Mouse (Mus musculus) MEL (cell line): ENCODE measurements around the gene Slco6d1. TPM values are rescaled to one million over a fixed set of nuclear protein-coding genes. Genes with fewer than 3 reads are reported as not detected.
A peak's percentile ranks its signal among the peaks of the same experiment; 100 is the strongest.

Experiments
- DNase-seq: peaks from one replicate; pipeline ENCODE4 v3.0.0; 2011; ENCODE audit warnings: low read depth, low spot score
- H3K27ac ChIP-seq: 2 replicates; pipeline ENCODE4 v1.5.1; 2012; ENCODE audit warnings: low read depth, mild to moderate bottlenecking, control low read depth, low read length, moderate library complexity; ENCODE audit not compliant: control insufficient read depth
- H3K27me3 ChIP-seq, 2 experiments: fragments of 150-350 bp in 1 of 2; sonication (generic) in 1 of 2; 2 replicates each; pipeline ENCODE4 v1.6.1; 2012; ENCODE audit warnings: low read length in 2 of 2, mild to moderate bottlenecking in 2 of 2, improper control_type of control experiment in 1 of 2, moderate library complexity in 1 of 2; ENCODE audit not compliant: insufficient read depth in 2 of 2, control insufficient read depth in 1 of 2
- H3K36me3 ChIP-seq, 2 experiments: 2 replicates each; pipeline ENCODE4 v1.6.1; 2012 to 2014; ENCODE audit warnings: low read length in 2 of 2, improper control_type of control experiment in 1 of 2, inconsistent platforms in 1 of 2, mild to moderate bottlenecking in 1 of 2; ENCODE audit not compliant: insufficient read depth in 2 of 2, control insufficient read depth in 1 of 2
- H3K4me1 ChIP-seq, 2 experiments: fragments of 150-350 bp in 1 of 2; sonication (generic) in 1 of 2; 2 replicates each; pipeline ENCODE4 v1.6.1; 2012; ENCODE audit warnings: low read length in 2 of 2, improper control_type of control experiment in 1 of 2, mild to moderate bottlenecking in 1 of 2; ENCODE audit not compliant: insufficient read depth in 2 of 2, control insufficient read depth in 1 of 2
- H3K4me3 ChIP-seq, 2 experiments: fragments of 150-350 bp in 1 of 2; sonication (generic) in 1 of 2; 2 replicates each; pipeline ENCODE4 v1.5.1; 2012; ENCODE audit warnings: low read depth in 2 of 2, low read length in 2 of 2, mild to moderate bottlenecking in 2 of 2, moderate library complexity in 2 of 2, control low read depth in 1 of 2, improper control_type of control experiment in 1 of 2; ENCODE audit not compliant: control insufficient read depth in 1 of 2, insufficient read depth in 1 of 2
- H3K79me2 ChIP-seq: 2 replicates; pipeline ENCODE4 v1.6.1; 2012; ENCODE audit warnings: mild to moderate bottlenecking, low read length, moderate library complexity; ENCODE audit not compliant: control insufficient read depth, poor library complexity, insufficient read depth
- H3K9ac ChIP-seq: 2 replicates; pipeline ENCODE4 v1.6.1; 2012; ENCODE audit warnings: low read depth, mild to moderate bottlenecking, control low read depth, low read length, moderate library complexity; ENCODE audit not compliant: control insufficient read depth, poor library complexity, severe bottlenecking
- H3K9me3 ChIP-seq: fragments of 150-350 bp; sonication (generic); replicated peaks from 2 replicates; pipeline ENCODE4 v1.6.1; 2012; ENCODE audit warnings: mild to moderate bottlenecking, low read length, improper control_type of control experiment, moderate library complexity; ENCODE audit not compliant: insufficient read depth
- BHLHE40 ChIP-seq: IDR thresholded peaks from 2 replicates; pipeline ENCODE4 v1.6.1; 2012; ENCODE audit warnings: low read depth, mild to moderate bottlenecking, inconsistent platforms, low read length, improper control_type of control experiment, borderline replicate concordance
- CHD1 ChIP-seq: IDR thresholded peaks from 2 replicates; pipeline ENCODE4 v1.6.1; 2012; ENCODE audit warnings: low read depth, mild to moderate bottlenecking, inconsistent platforms, low read length, improper control_type of control experiment
- CHD2 ChIP-seq: IDR thresholded peaks from 2 replicates; pipeline ENCODE4 v1.6.1; 2011; ENCODE audit warnings: low read length, improper control_type of control experiment
- CTCF ChIP-seq, 3 experiments: IDR thresholded peaks in 2 of 3; conservative IDR thresholded peaks in 1 of 3; 2 replicates each; pipeline ENCODE4 v1.5.1; 2011 to 2012; ENCODE audit warnings: low read length in 3 of 3, low read depth in 2 of 3, mild to moderate bottlenecking in 2 of 3, improper control_type of control experiment in 1 of 3, inconsistent platforms in 1 of 3, mixed read lengths in 1 of 3, moderate library complexity in 1 of 3; ENCODE audit not compliant: control insufficient read depth in 1 of 3, insufficient read depth in 1 of 3, poor library complexity in 1 of 3, severe bottlenecking in 1 of 3
- E2F4 ChIP-seq: IDR thresholded peaks from 2 replicates; pipeline ENCODE4 v1.6.1; 2011; ENCODE audit warnings: low read depth, low read length, improper control_type of control experiment, borderline replicate concordance
- ETS1 ChIP-seq: IDR thresholded peaks from 2 replicates; pipeline ENCODE4 v1.6.1; 2012; ENCODE audit warnings: low read depth, mild to moderate bottlenecking, inconsistent platforms, low read length, improper control_type of control experiment, moderate library complexity
- GATA1 ChIP-seq: IDR thresholded peaks from 2 replicates; pipeline ENCODE4 v1.6.1; 2011; ENCODE audit warnings: low read depth, low read length, improper control_type of control experiment
- HCFC1 ChIP-seq: IDR thresholded peaks from 2 replicates; pipeline ENCODE4 v1.6.1; 2012; ENCODE audit warnings: low read depth, mild to moderate bottlenecking, inconsistent platforms, low read length, improper control_type of control experiment, moderate library complexity
- MXI1 ChIP-seq: IDR thresholded peaks from 2 replicates; pipeline ENCODE4 v1.6.1; 2011; ENCODE audit warnings: mild to moderate bottlenecking, low read depth, low read length, improper control_type of control experiment
- MYB ChIP-seq: IDR thresholded peaks from 2 replicates; pipeline ENCODE4 v1.6.1; 2011; ENCODE audit warnings: mild to moderate bottlenecking, low read depth, low read length, improper control_type of control experiment
- NELFE ChIP-seq: IDR thresholded peaks from 2 replicates; pipeline ENCODE4 v1.6.1; 2011; ENCODE audit warnings: low read depth, low read length, improper control_type of control experiment
- POLR2A ChIP-seq, 2 experiments: IDR thresholded peaks; 2 replicates each; pipeline ENCODE4 v1.6.1; 2011 to 2012; ENCODE audit warnings: low read length in 2 of 2, mild to moderate bottlenecking in 2 of 2, control low read depth in 1 of 2, improper control_type of control experiment in 1 of 2, low read depth in 1 of 2, moderate library complexity in 1 of 2; ENCODE audit not compliant: control insufficient read depth in 1 of 2, insufficient read depth in 1 of 2, poor library complexity in 1 of 2
- POLR2AphosphoS5 ChIP-seq: IDR thresholded peaks from 2 replicates; pipeline ENCODE4 v1.6.1; 2012; ENCODE audit warnings: low read depth, borderline replicate concordance, mild to moderate bottlenecking, inconsistent platforms, low read length, moderate library complexity, mixed read lengths
- RAD21 ChIP-seq: IDR thresholded peaks from 2 replicates; pipeline ENCODE4 v1.6.1; 2011; ENCODE audit warnings: mild to moderate bottlenecking, low read depth, low read length, improper control_type of control experiment
- TAL1 ChIP-seq: IDR thresholded peaks from 2 replicates; pipeline ENCODE4 v1.6.1; 2012; ENCODE audit warnings: mild to moderate bottlenecking, inconsistent platforms, low read length, moderate library complexity, mixed read lengths
- TBP ChIP-seq: IDR thresholded peaks from 2 replicates; pipeline ENCODE4 v1.8.0; 2011; ENCODE audit warnings: low read depth, low read length, improper control_type of control experiment
- TCF12 ChIP-seq: IDR thresholded peaks from 2 replicates; pipeline ENCODE4 v1.6.1; 2014; ENCODE audit warnings: low read depth, mild to moderate bottlenecking, inconsistent platforms, low read length, improper control_type of control experiment, moderate library complexity
- UBTF ChIP-seq: IDR thresholded peaks from 2 replicates; pipeline ENCODE4 v1.6.1; 2012; ENCODE audit warnings: low read depth, mild to moderate bottlenecking, inconsistent platforms, low read length, improper control_type of control experiment, moderate library complexity, borderline replicate concordance; ENCODE audit not compliant: insufficient read depth
- USF2 ChIP-seq, 2 experiments: IDR thresholded peaks; 2 replicates each; pipeline ENCODE4 v1.6.1; 2011 to 2012; ENCODE audit warnings: improper control_type of control experiment in 2 of 2, low read length in 2 of 2, borderline replicate concordance in 1 of 2, inconsistent platforms in 1 of 2, low read depth in 1 of 2, mild to moderate bottlenecking in 1 of 2; ENCODE audit not compliant: insufficient read depth in 1 of 2
- ZC3H11A ChIP-seq: IDR thresholded peaks from 2 replicates; pipeline ENCODE4 v1.6.1; 2012; ENCODE audit warnings: low read depth, mild to moderate bottlenecking, inconsistent platforms, low read length, improper control_type of control experiment
- ZMIZ1 ChIP-seq: IDR thresholded peaks from 2 replicates; pipeline ENCODE4 v1.6.1; 2012; ENCODE audit warnings: low read depth, mild to moderate bottlenecking, inconsistent platforms, low read length, improper control_type of control experiment, moderate library complexity
- ZNF384 ChIP-seq: IDR thresholded peaks from 2 replicates; pipeline ENCODE4 v1.6.1; 2012; ENCODE audit warnings: low read depth, mild to moderate bottlenecking, inconsistent platforms, low read length, improper control_type of control experiment
- polyA plus RNA-seq, 2 experiments: library from polyadenylated mRNA; stranded (reverse) in 1 of 2; unstranded in 1 of 2; fragments of >175 nt in 1 of 2; fragments of >200 nt in 1 of 2; gene quantifications; 2 replicates each; pipeline versions ENCODE4 v1.2.1 to v1.2.4; 2012; ENCODE audit warnings: low replicate concordance in 2 of 2, low read depth in 1 of 2; ENCODE audit not compliant: insufficient read length in 2 of 2, insufficient read depth in 1 of 2, missing spikeins in 1 of 2
- total RNA-seq: library from RNA; depleted of rRNA; stranded (reverse); fragments of 300-350 nt; gene quantifications from 2 replicates; pipeline ENCODE4 v1.2.3, GENCODE M21; 2012

Gene Slco6d1
- total and polyA plus RNA-seq, 3 experiments = not detected

- DNase-seq = no peak
- Histone ChIP-seq H3K9me3 (no peaks in the 10 kb centered on the region), H3K79me2 (no peaks in the 10 kb centered on the region), H3K4me3 (no peak overlapping the region), H3K27me3 (no peaks in the 10 kb centered on the region)
- no peak for TF ChIP-seq CHD1
- no peak for TF ChIP-seq CHD2
- TF ChIP-seq BHLHE40 = no peak
- TF ChIP-seq GATA1 = no peak
- no peak for TF ChIP-seq TCF12
- TF ChIP-seq UBTF = no peak
- TF ChIP-seq MXI1 = no peak
- no peak for TF ChIP-seq NELFE
- TF ChIP-seq TBP = no peak
- no peak for TF ChIP-seq HCFC1
- TF ChIP-seq, all 39 proteins: peak for 0
- Histone ChIP-seq H3K36me3 (no peaks in the 10 kb centered on the region), H3K4me1 (no peaks in the 10 kb centered on the region), H3K27ac (no peak overlapping the region), H3K9ac (no peak overlapping the region)
Observed at GRCm38 (mm10) chr1:98479243-98479642, 58.3 kb downstream of the Slco6d1 start.

GRCm38 (mm10) chr1:98505982-98506381 lies 85.1 kb downstream of the Slco6d1 start:
- no peak overlapping the region for H3K27ac ChIP-seq
- H3K36me3 ChIP-seq = no peaks in the 10 kb centered on the region
- H3K4me1 ChIP-seq = no peaks in the 10 kb centered on the region

GRCm38 (mm10) chr1:98522977-98523376 lies 102.1 kb downstream of the Slco6d1 start:
- TF ChIP-seq TAL1 (no peak), RAD21 (no peak), CTCF (IDR thresholded peaks at IDR 0.05 in 2 of 3, conservative IDR thresholded peaks at IDR 0.05 in 1 of 3; ENCODE audit: control insufficient read depth in 1 of 3, insufficient read depth in 1 of 3, low read depth in 2 of 3, low read length in 3 of 3, poor library complexity in 1 of 3, severe bottlenecking in 1 of 3) (0 out of 6 replicates have a peak, but pooled peaks of 1 of the 3 experiments have one; percentile 13), MYB (no peak), POLR2A (IDR thresholded peaks at IDR 0.05; ENCODE audit: control insufficient read depth in 1 of 2, insufficient read depth in 1 of 2, low read depth in 1 of 2, low read length in 2 of 2, poor library complexity in 1 of 2) (no peak), ZNF384 (no peak)
- TF ChIP-seq, all 39 proteins: peak for 1
- H3K4me1 ChIP-seq = no peaks in the 10 kb centered on the region
- no peak overlapping the region for H3K9ac ChIP-seq
- H3K79me2 ChIP-seq = no peaks in the 10 kb centered on the region
- no peak for DNase-seq
- H3K27me3 ChIP-seq = no peaks in the 10 kb centered on the region
- H3K9me3 ChIP-seq = no peaks in the 10 kb centered on the region
- H3K36me3 ChIP-seq = no peaks in the 10 kb centered on the region
- H3K4me3 ChIP-seq = no peak overlapping the region
- H3K27ac ChIP-seq = no peak overlapping the region

More at GRCm38 (mm10) chr1:98505982-98506381, 85.1 kb downstream of the Slco6d1 start:
- no peak for TF ChIP-seq GATA1
- TF ChIP-seq ZNF384 = no peak
- no peak for TF ChIP-seq E2F4
- TF ChIP-seq USF2 (IDR thresholded peaks at IDR 0.05; ENCODE audit: borderline replicate concordance in 1 of 2, insufficient read depth in 1 of 2, low read depth in 1 of 2, low read length in 2 of 2) = no peak
- TF ChIP-seq MYB = no peak
- TF ChIP-seq ETS1 = no peak
- no peak for TF ChIP-seq ZMIZ1
- no peak for TF ChIP-seq ZC3H11A
- no peak for TF ChIP-seq UBTF
- TF ChIP-seq POLR2AphosphoS5 = no peak
- no peak for TF ChIP-seq TAL1
- H3K4me3 ChIP-seq = no peak overlapping the region
- H3K27me3 ChIP-seq = no peaks in the 10 kb centered on the region
- H3K9ac ChIP-seq = no peak overlapping the region
- no peaks in the 10 kb centered on the region for H3K9me3 ChIP-seq
- no peak for DNase-seq
- no peaks in the 10 kb centered on the region for H3K79me2 ChIP-seq
